Comparison of ENCODE assay signal across 12 mouse cellular contexts in the genomic region with DNA sequence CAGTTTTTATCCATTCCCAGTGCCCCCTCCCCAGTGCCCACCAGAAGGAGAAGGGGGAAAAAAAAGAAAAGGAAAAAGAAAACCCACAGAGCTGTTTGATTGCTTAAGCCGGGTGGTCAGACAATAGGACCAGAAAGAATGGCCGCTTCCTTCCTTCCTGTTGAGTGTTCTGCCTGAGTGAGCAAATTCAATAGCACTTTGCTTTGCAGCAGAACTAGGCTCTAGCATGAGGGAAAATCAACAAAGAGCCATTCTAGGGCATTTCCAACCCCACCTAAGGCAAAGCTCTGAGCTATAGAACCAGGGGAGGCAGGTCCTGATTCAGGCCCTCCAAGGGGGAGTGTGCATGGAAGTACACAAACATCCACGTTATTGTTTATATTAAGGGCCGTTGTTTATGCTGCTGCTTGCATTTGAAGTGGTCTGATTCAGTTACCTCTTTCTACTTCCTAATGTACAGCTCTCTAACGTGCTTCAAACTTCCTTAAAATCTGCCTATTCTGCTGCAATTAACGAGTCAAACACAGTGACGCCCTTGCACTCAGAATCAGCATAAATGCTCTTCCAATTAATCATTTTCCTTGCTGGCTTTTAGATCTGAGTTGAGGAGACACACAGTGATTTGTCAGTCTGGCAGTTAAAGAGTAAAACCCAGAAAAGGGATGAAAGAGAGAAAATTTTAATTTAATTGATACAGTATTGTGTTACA. TPM values are rescaled to one million over a fixed set of nuclear protein-coding genes. Genes with fewer than 3 reads are reported as not detected.
DNase-seq lines count a peak whose midpoint lies in the region; ATAC-seq and TF ChIP-seq lines count a peak whose summit lies in the region.
"Had no signal": no experiment of that assay in that cellular context is flagged by ENCODE, and none has a peak within 500 bp of the region (broad histone marks: within the 10 kb centered on the region; RNA-seq: fewer than 3 reads in every experiment).

No protein-coding gene starts in this region.

- no peak for ATAC-seq in liver, postnatal 0 days
- ATAC-seq in hindbrain, embryonic 15.5 days (ENCODE audit: low FRiP score, low read depth) = peak; percentile 79
- ATAC-seq in neural tube, embryonic 14.5 days (ENCODE audit: low read depth) = peak; percentile 71

- TF ChIP-seq EP300 in liver, postnatal 0 days (IDR thresholded peaks at IDR 0.05; ENCODE audit: low read depth) = no peak

- 20% methylated on average over 7 of the region's 7 CpGs for WGBS in liver, postnatal 0 days (ENCODE audit: insufficient replicate concordance)
- WGBS in embryonic facial prominence, embryonic 10.5 days = 18% methylated on average over 7 of the region's 7 CpGs
- WGBS in hindbrain, embryonic 15.5 days = 5% methylated on average over 7 of the region's 7 CpGs
- 11% methylated on average over 7 of the region's 7 CpGs for WGBS in neural tube, embryonic 14.5 days

- H3K4me3 ChIP-seq in liver, postnatal 0 days (ENCODE audit: low read depth, low read length) = no peak overlapping the region
- H3K4me3 ChIP-seq in embryonic facial prominence, embryonic 10.5 days = no peak overlapping the region
- H3K4me3 ChIP-seq in hindbrain, embryonic 15.5 days = no peak overlapping the region
- H3K4me3 ChIP-seq in neural tube, embryonic 14.5 days (ENCODE audit: low read depth, low read length) = no peak overlapping the region

- no peak for TF ChIP-seq CTCF in liver, postnatal 0 days (IDR thresholded peaks at IDR 0.05; ENCODE audit: low read depth)

- H3K36me3 ChIP-seq in liver, postnatal 0 days (replicated peaks; ENCODE audit: insufficient read depth, low read length) = no peaks in the 10 kb centered on the region
- no peaks in the 10 kb centered on the region for H3K36me3 ChIP-seq in embryonic facial prominence, embryonic 10.5 days (replicated peaks)
- H3K36me3 ChIP-seq in hindbrain, embryonic 15.5 days = no peaks in the 10 kb centered on the region
- H3K36me3 ChIP-seq in neural tube, embryonic 14.5 days (ENCODE audit: control insufficient read depth, insufficient read depth, low read length) = no peaks in the 10 kb centered on the region

- no peaks in the 10 kb centered on the region for H3K9me3 ChIP-seq in liver, postnatal 0 days (ENCODE audit: low read length)
- no peaks in the 10 kb centered on the region for H3K9me3 ChIP-seq in embryonic facial prominence, embryonic 10.5 days
- no peaks in the 10 kb centered on the region for H3K9me3 ChIP-seq in hindbrain, embryonic 15.5 days
- no peaks in the 10 kb centered on the region for H3K9me3 ChIP-seq in neural tube, embryonic 14.5 days (ENCODE audit: control insufficient read depth, low read length)

- H3K27ac ChIP-seq in liver, postnatal 0 days (ENCODE audit: low read depth) = 0 out of 2 replicates have a peak overlapping the region, but pooled peaks have one; percentile 12
- peak overlapping the region; percentile 51 for H3K27ac ChIP-seq in embryonic facial prominence, embryonic 10.5 days (replicated peaks)
- peak overlapping the region; percentile 35; the same call in 1 of the 2 replicates for H3K27ac ChIP-seq in hindbrain, embryonic 15.5 days (replicated peaks)
- H3K27ac ChIP-seq in neural tube, embryonic 14.5 days (ENCODE audit: low read depth, low read length) = no peak overlapping the region

- no peaks in the 10 kb centered on the region for H3K27me3 ChIP-seq in liver, postnatal 0 days (ENCODE audit: insufficient read depth, low read length)
- H3K27me3 ChIP-seq in embryonic facial prominence, embryonic 10.5 days (replicated peaks; ENCODE audit: low read depth, poor library complexity, severe bottlenecking) = peaks cover 11% of the 10 kb centered on the region; the same call in 1 of the 2 replicates
- H3K27me3 ChIP-seq in hindbrain, embryonic 15.5 days = no peaks in the 10 kb centered on the region
- H3K27me3 ChIP-seq in neural tube, embryonic 14.5 days (ENCODE audit: control insufficient read depth, insufficient read depth, low read length) = no peaks in the 10 kb centered on the region

- H3K4me2 ChIP-seq in liver, postnatal 0 days (ENCODE audit: low read depth, low read length) = peak overlapping the region; percentile 27; the same call in 1 of the 2 replicates
- no peak overlapping the region for H3K4me2 ChIP-seq in hindbrain, embryonic 15.5 days
- no peak overlapping the region for H3K4me2 ChIP-seq in neural tube, embryonic 14.5 days (ENCODE audit: low read depth, low read length)

- H3K9ac ChIP-seq in liver, postnatal 0 days (replicated peaks) = no peak overlapping the region
- no peak overlapping the region for H3K9ac ChIP-seq in hindbrain, embryonic 15.5 days
- no peak overlapping the region for H3K9ac ChIP-seq in neural tube, embryonic 14.5 days (replicated peaks; ENCODE audit: low read depth, low read length)

- H3K4me1 ChIP-seq in liver, postnatal 0 days (ENCODE audit: insufficient read depth) = 0 out of 2 replicates have a peak, but pooled peaks cover 2% of the 10 kb centered on the region
- peaks cover 10% of the 10 kb centered on the region for H3K4me1 ChIP-seq in embryonic facial prominence, embryonic 10.5 days
- H3K4me1 ChIP-seq in hindbrain, embryonic 15.5 days (replicated peaks) = peaks cover 5% of the 10 kb centered on the region; the same call in 1 of the 2 replicates
- no peaks in the 10 kb centered on the region for H3K4me1 ChIP-seq in neural tube, embryonic 14.5 days (ENCODE audit: control insufficient read depth, insufficient read depth, low read length)

- DNase-seq in liver, postnatal 0 days = no peak
- DNase-seq in liver = no peak
- peak; percentile 29 for DNase-seq in embryonic facial prominence, embryonic 10.5 days (ENCODE audit: low spot score)
- no peak for DNase-seq in thymus, postnatal 36 days
- DNase-seq in right cerebral cortex, adult 2 months (ENCODE audit: low spot score in 2 of 2) = no peak
- no peak for DNase-seq in layer of hippocampus, adult 18-20 months (ENCODE audit: low spot score in 2 of 2)
- DNase-seq: gastrocnemius, postnatal 10 days; layer of hippocampus, adult 9-11 months; right cerebral cortex, postnatal 4 days had no signal

RNA-seq across cellular contexts. Expression of a gene that starts 45.1 kb away (rescaled TPM):
- polyA plus RNA-seq in liver, postnatal 0 days (2015; fragmentation: Nextera tagmentation; extraction: Ambion mirVana) = 6.0 and 6.1 TPM in 2 replicates
- polyA plus RNA-seq in embryonic facial prominence, embryonic 10.5 days (2016; fragmentation: Nextera tagmentation; extraction: Ambion mirVana) = 40.0 and 41.8 TPM in 2 replicates
- polyA plus RNA-seq in hindbrain, embryonic 15.5 days (2015; fragmentation: Nextera tagmentation; extraction: Ambion mirVana) = 35.2 and 35.5 TPM in 2 replicates
- polyA plus RNA-seq in neural tube, embryonic 14.5 days (2014; fragmentation: Nextera tagmentation; extraction: Ambion mirVana) = 36.7 and 39.8 TPM in 2 replicates
- 10 to 100 TPM; 68.3 to 71.6 TPM for total RNA-seq in layer of hippocampus, adult 18-20 months (2021)
- total RNA-seq: MEL had no signal
